Mouse (Mus musculus) left cerebral cortex, postnatal 14 days (tissue): ENCODE measurements at regions not wholly inside any gene's neighbourhood (a gene's known extent, or its start where the extent isn't known, plus 50 kb on each side); places are given as distances from the start of the nearest gene placed in this dataset.

Experiments
- DNase-seq, 2 experiments: peaks; one replicate each; pipeline ENCODE4 v3.0.0; 2021 to 2022; ENCODE audit warnings: low spot score in 2 of 2, mixed read lengths in 1 of 2
- intact Hi-C: fragments of 180-260 bp; cut with DNase I; formaldehyde crosslinking; loops from one replicate; pipeline ENCODE4 v1.15.1; 2025

- peak in 1 of 2 experiments; percentile 3 for DNase-seq
- intact Hi-C loops: no loop called here
Observed at GRCm38 (mm10) chr11:91648091-91648490, 70.7 kb upstream of the Kif2b start.
